Mouse (Mus musculus): ENCODE measurements around the gene Tmem198. TPM values are rescaled to one million over a fixed set of nuclear protein-coding genes. Genes with fewer than 3 reads are reported as not detected.

Gene Tmem198
- total RNA-seq, 1 experiment = 1.6 TPM

- H3K36me3 ChIP-seq (ENCODE audit: control insufficient read depth, insufficient read depth, low read length, poor library complexity, severe bottlenecking) = peaks cover 7% of the 10 kb centered on the region; the same call in 1 of the 2 replicates
- H3K9ac ChIP-seq (ENCODE audit: insufficient read depth, low read depth, low read length, poor library complexity, severe bottlenecking) = no peak overlapping the region
- H3K4me3 ChIP-seq (ENCODE audit: insufficient read depth in 1 of 2, low read depth in 1 of 2, low read length in 2 of 2, poor library complexity in 1 of 2, severe bottlenecking in 1 of 2) = no peak overlapping the region
- no peak for TF ChIP-seq ZNF384 (IDR thresholded peaks at IDR 0.05; ENCODE audit: low read depth, low read length)
- TF ChIP-seq CHD2 (IDR thresholded peaks at IDR 0.05; ENCODE audit: low read depth, low read length) = no peak
- TF ChIP-seq HCFC1 (IDR thresholded peaks at IDR 0.05; ENCODE audit: borderline replicate concordance, insufficient read depth, low read length) = no peak
- no peak for TF ChIP-seq MAFK (IDR thresholded peaks at IDR 0.05; ENCODE audit: insufficient read depth, low read depth, low read length)
- no peak for TF ChIP-seq ZC3H11A (IDR thresholded peaks at IDR 0.05; ENCODE audit: borderline replicate concordance, low read depth, low read length)
- peaks cover 8 to 44% of the 10 kb centered on the region in 2 experiments for H3K4me1 ChIP-seq (ENCODE audit: control insufficient read depth in 2 of 2, insufficient read depth in 2 of 2, low read length in 2 of 2, poor library complexity in 1 of 2)
- no peak overlapping the region for H3K27ac ChIP-seq (ENCODE audit: insufficient read depth, low read depth, low read length, poor library complexity, severe bottlenecking)
- H3K9me3 ChIP-seq (ENCODE audit: control insufficient read depth, insufficient read depth, low read depth, low read length) = no peaks in the 10 kb centered on the region
- in situ Hi-C loops (cut with MboI; ENCODE audit: low sequenced_read_pairs in 2 of 2, unreplicated experiment in 2 of 2) = no loop called here
- no peak for DNase-seq (ENCODE audit: low read depth, low spot score)
Measured at GRCm38 (mm10) chr1:75441471-75441996, 37.8 kb upstream of the Tmem198 start.

GRCm38 (mm10) chr1:75442171-75442570 is 37.2 kb upstream of the Tmem198 start:
- peaks cover 7% of the 10 kb centered on the region; the same call in 1 of the 2 replicates for H3K36me3 ChIP-seq (ENCODE audit: control insufficient read depth, insufficient read depth, low read length, poor library complexity, severe bottlenecking)
- no peak overlapping the region for H3K4me3 ChIP-seq (ENCODE audit: insufficient read depth in 1 of 2, low read depth in 1 of 2, low read length in 2 of 2, poor library complexity in 1 of 2, severe bottlenecking in 1 of 2)
- DNase-seq (ENCODE audit: low read depth, low spot score) = no peak
- no peak overlapping the region for H3K27ac ChIP-seq (ENCODE audit: insufficient read depth, low read depth, low read length, poor library complexity, severe bottlenecking)
- H3K9me3 ChIP-seq (ENCODE audit: control insufficient read depth, insufficient read depth, low read depth, low read length) = no peaks in the 10 kb centered on the region
- peaks cover 9 to 46% of the 10 kb centered on the region in 2 experiments for H3K4me1 ChIP-seq (ENCODE audit: control insufficient read depth in 2 of 2, insufficient read depth in 2 of 2, low read length in 2 of 2, poor library complexity in 1 of 2)
- no peak overlapping the region for H3K9ac ChIP-seq (ENCODE audit: insufficient read depth, low read depth, low read length, poor library complexity, severe bottlenecking)
- TF ChIP-seq CHD2 (IDR thresholded peaks at IDR 0.05; ENCODE audit: low read depth, low read length) (no peak), ZNF384 (IDR thresholded peaks at IDR 0.05; ENCODE audit: low read depth, low read length) (no peak), HCFC1 (IDR thresholded peaks at IDR 0.05; ENCODE audit: borderline replicate concordance, insufficient read depth, low read length) (no peak), ZC3H11A (IDR thresholded peaks at IDR 0.05; ENCODE audit: borderline replicate concordance, low read depth, low read length) (no peak), MAFK (IDR thresholded peaks at IDR 0.05; ENCODE audit: insufficient read depth, low read depth, low read length) (no peak)
- in situ Hi-C loops (cut with MboI; ENCODE audit: low sequenced_read_pairs in 2 of 2, unreplicated experiment in 2 of 2) = no loop called here

- H3K9me3 ChIP-seq (ENCODE audit: control insufficient read depth, insufficient read depth, low read depth, low read length) = no peaks in the 10 kb centered on the region
- H3K4me3 ChIP-seq (ENCODE audit: insufficient read depth in 1 of 2, low read depth in 1 of 2, low read length in 2 of 2, poor library complexity in 1 of 2, severe bottlenecking in 1 of 2) = no peak overlapping the region
- no peak overlapping the region for H3K9ac ChIP-seq (ENCODE audit: insufficient read depth, low read depth, low read length, poor library complexity, severe bottlenecking)
- no peak for DNase-seq (ENCODE audit: low read depth, low spot score)
- H3K27ac ChIP-seq (ENCODE audit: insufficient read depth, low read depth, low read length, poor library complexity, severe bottlenecking) = no peak overlapping the region
- TF ChIP-seq ZC3H11A (IDR thresholded peaks at IDR 0.05; ENCODE audit: borderline replicate concordance, low read depth, low read length) = no peak
- no peak for TF ChIP-seq HCFC1 (IDR thresholded peaks at IDR 0.05; ENCODE audit: borderline replicate concordance, insufficient read depth, low read length)
- TF ChIP-seq MAFK (IDR thresholded peaks at IDR 0.05; ENCODE audit: insufficient read depth, low read depth, low read length) = no peak
- H3K4me1 ChIP-seq (ENCODE audit: control insufficient read depth in 2 of 2, insufficient read depth in 2 of 2, low read length in 2 of 2, poor library complexity in 1 of 2) = peaks cover 12 to 48% of the 10 kb centered on the region in 2 experiments
- in situ Hi-C loops (cut with MboI; ENCODE audit: low sequenced_read_pairs in 2 of 2, unreplicated experiment in 2 of 2) = no loop called here
- peaks cover 5% of the 10 kb centered on the region; the same call in 1 of the 2 replicates for H3K36me3 ChIP-seq (ENCODE audit: control insufficient read depth, insufficient read depth, low read length, poor library complexity, severe bottlenecking)
Measured at GRCm38 (mm10) chr1:75442811-75443210, 36.5 kb upstream of the Tmem198 start.

- in situ Hi-C loops (cut with MboI; ENCODE audit: low sequenced_read_pairs in 2 of 2, unreplicated experiment in 2 of 2) = no loop called here
- TF ChIP-seq ZC3H11A (IDR thresholded peaks at IDR 0.05; ENCODE audit: borderline replicate concordance, low read depth, low read length) = no peak
- no peak for TF ChIP-seq ZNF384 (IDR thresholded peaks at IDR 0.05; ENCODE audit: low read depth, low read length)
- no peak overlapping the region for H3K9ac ChIP-seq (ENCODE audit: insufficient read depth, low read depth, low read length, poor library complexity, severe bottlenecking)
- DNase-seq (ENCODE audit: low read depth, low spot score) = no peak
- H3K4me3 ChIP-seq (ENCODE audit: insufficient read depth in 1 of 2, low read depth in 1 of 2, low read length in 2 of 2, poor library complexity in 1 of 2, severe bottlenecking in 1 of 2) = no peak overlapping the region
- peaks cover 12 to 48% of the 10 kb centered on the region in 2 experiments for H3K4me1 ChIP-seq (ENCODE audit: control insufficient read depth in 2 of 2, insufficient read depth in 2 of 2, low read length in 2 of 2, poor library complexity in 1 of 2)
- no peaks in the 10 kb centered on the region for H3K9me3 ChIP-seq (ENCODE audit: control insufficient read depth, insufficient read depth, low read depth, low read length)
- H3K27ac ChIP-seq (ENCODE audit: insufficient read depth, low read depth, low read length, poor library complexity, severe bottlenecking) = no peak overlapping the region
- peaks cover 5% of the 10 kb centered on the region; the same call in 1 of the 2 replicates for H3K36me3 ChIP-seq (ENCODE audit: control insufficient read depth, insufficient read depth, low read length, poor library complexity, severe bottlenecking)
Measured at GRCm38 (mm10) chr1:75443247-75444024, 35.9 kb upstream of the Tmem198 start.
